Mouse (Mus musculus) lung, embryonic 14.5 days (tissue): ENCODE results near the gene Triap1. TPM values are rescaled to one million over a fixed set of nuclear protein-coding genes. Genes with fewer than 3 reads are reported as not detected.

Experiments used
- ATAC-seq: fragments of 200-750 bp; cut with Nextera tagmentation; 2 replicates; pipeline ENCODE4 v1.8.0; 2017; ENCODE audit warnings: mild to moderate bottlenecking, moderate TSS enrichment, moderate library complexity; ENCODE audit not compliant: insufficient read depth
- DNase-seq: peaks from one replicate; pipeline ENCODE4 v3.0.0-alpha.2; 2015
- H3K27ac ChIP-seq: fragments of 300-500 bp; sonication (generic); 2 replicates; pipeline ENCODE4 v1.5.1; 2014; ENCODE audit warnings: low read depth, mild to moderate bottlenecking, moderate library complexity
- H3K27me3 ChIP-seq: fragments of 300-500 bp; sonication (generic); 2 replicates; pipeline ENCODE4 v1.6.1; 2014; ENCODE audit warnings: low read length, control low read depth; ENCODE audit not compliant: insufficient read depth
- H3K36me3 ChIP-seq: fragments of 300-500 bp; sonication (generic); 2 replicates; pipeline ENCODE4 v1.6.1; 2014; ENCODE audit warnings: control low read depth; ENCODE audit not compliant: insufficient read depth
- H3K4me1 ChIP-seq: fragments of 300-500 bp; sonication (generic); 2 replicates; pipeline ENCODE4 v1.6.1; 2014; ENCODE audit warnings: antibody characterized with exemption, control low read depth; ENCODE audit not compliant: insufficient read depth
- H3K4me2 ChIP-seq: fragments of 300-500 bp; sonication (generic); 2 replicates; pipeline ENCODE4 v1.6.1; 2014; ENCODE audit warnings: mild to moderate bottlenecking
- H3K4me3 ChIP-seq: fragments of 300-500 bp; sonication (generic); 2 replicates; pipeline ENCODE4 v1.5.1; 2014; ENCODE audit warnings: low read depth, low read length
- H3K9ac ChIP-seq: fragments of 300-500 bp; sonication (generic); 2 replicates; pipeline ENCODE4 v1.6.1; 2014
- H3K9me3 ChIP-seq: fragments of 300-500 bp; sonication (generic); 2 replicates; pipeline ENCODE4 v1.6.1; 2016; ENCODE audit warnings: low read depth, low read length, control low read depth
- CTCF ChIP-seq: IDR thresholded peaks from 2 replicates; pipeline ENCODE4 v1.5.1; 2016; ENCODE audit warnings: antibody characterized with exemption, low read depth
- WGBS: fragments of 180-500 bp; shearing (Covaris S2); extraction: QIAGEN DNeasy Blood & Tissue Kit; methylation state at CpG from one replicate; pipeline ENCODE4 v1.1.7; 2014; 5-methylcytosine and 5-hydroxymethylcytosine counted together
- polyA plus RNA-seq: library from polyadenylated mRNA; unstranded; fragments of >200 nt; fragmentation: Nextera tagmentation; extraction: Ambion mirVana; gene quantifications from 2 replicates; pipeline ENCODE4 v1.2.1, GENCODE M21; 2014

Triap1 gene
- polyA plus RNA-seq, 1 experiment from 2014 or later = 61.9 TPM

DNA sequence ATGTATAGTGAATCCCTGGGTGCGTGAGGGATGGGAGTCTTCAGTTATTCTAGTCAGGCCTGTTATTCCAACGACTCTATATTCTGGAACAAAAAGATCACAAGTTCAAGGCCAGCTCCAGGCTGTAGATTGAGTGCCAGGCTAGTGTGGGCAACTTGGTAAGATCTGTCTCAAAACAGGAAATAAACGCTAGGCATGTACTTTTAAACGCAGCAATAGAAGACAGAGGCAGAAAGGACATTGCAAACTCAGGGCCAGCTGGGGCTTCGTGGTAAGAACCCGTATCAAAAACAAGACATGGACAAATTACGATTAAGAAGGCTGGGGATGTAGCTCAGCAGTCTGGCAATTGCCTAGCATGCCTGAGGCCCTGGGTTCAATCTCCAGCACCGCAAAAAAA, 18.4 kb downstream of the Triap1 start:
- H3K9ac ChIP-seq = no peak overlapping the region
- H3K27ac ChIP-seq = no peak overlapping the region
- no peak overlapping the region for H3K4me3 ChIP-seq
- 0 out of 2 replicates have a peak, but pooled peaks cover 4% of the 10 kb centered on the region for H3K27me3 ChIP-seq
- no peak for DNase-seq
- H3K9me3 ChIP-seq = no peaks in the 10 kb centered on the region
- no peaks in the 10 kb centered on the region for H3K36me3 ChIP-seq
- no peak for TF ChIP-seq CTCF
- H3K4me1 ChIP-seq = no peaks in the 10 kb centered on the region
- H3K4me2 ChIP-seq = no peak overlapping the region
- no peak for ATAC-seq
- WGBS = 82% methylated on average over 8 of the region's 8 CpGs

DNA sequence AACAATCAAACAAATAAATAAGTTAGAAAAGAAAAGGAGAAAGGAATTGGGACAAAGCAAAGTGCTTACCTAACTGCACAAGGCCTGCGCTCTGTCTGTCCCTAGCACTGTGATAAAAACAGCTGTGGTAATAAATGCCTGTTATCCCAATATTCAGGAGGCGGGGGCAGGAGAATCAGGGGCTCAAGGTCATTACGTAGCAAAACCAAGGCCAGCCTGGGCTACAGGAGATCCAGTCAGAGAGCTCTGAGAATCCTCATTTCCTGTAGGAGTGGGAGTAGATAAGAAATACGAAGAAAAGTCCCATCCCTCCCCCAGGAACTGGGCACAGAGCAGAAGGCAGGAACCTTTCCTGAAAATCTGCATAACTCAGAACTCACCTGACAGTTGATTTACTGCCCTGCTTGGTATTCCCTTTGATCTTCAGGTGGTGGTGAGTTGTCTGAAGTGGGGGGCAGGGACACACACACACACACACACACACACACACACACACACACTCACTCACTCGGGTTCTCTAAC, 18.9 kb downstream of the Triap1 start:
- 48% methylated on average over 5 of the region's 5 CpGs for WGBS
- Histone ChIP-seq H3K4me2 (no peak overlapping the region), H3K4me1 (no peaks in the 10 kb centered on the region), H3K36me3 (no peaks in the 10 kb centered on the region), H3K27ac (no peak overlapping the region), H3K9me3 (no peaks in the 10 kb centered on the region), H3K9ac (no peak overlapping the region), H3K4me3 (no peak overlapping the region), H3K27me3 (0 out of 2 replicates have a peak, but pooled peaks cover 4% of the 10 kb centered on the region)
- no peak for TF ChIP-seq CTCF
- no peak for DNase-seq
- no peak for ATAC-seq

DNA sequence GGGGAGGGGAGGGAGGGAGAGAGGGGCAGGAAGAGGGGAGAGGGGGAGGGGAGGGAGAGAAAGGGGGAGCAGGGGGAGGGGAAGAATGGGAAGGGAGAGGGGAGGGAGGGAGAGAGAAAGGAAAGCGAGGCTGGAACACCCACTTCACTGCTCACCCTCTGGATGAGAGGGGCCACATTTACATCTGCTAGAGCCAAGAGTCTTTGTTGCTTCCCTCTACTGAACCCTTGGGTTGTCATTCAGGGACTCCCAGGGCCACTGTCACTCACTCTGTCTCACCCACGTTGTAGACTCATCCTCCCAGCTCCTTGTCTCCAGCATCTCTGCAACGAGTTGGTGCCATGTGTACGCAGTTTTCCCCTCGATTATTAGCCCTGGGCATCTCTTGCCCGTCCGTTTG, 21.2 kb downstream of the Triap1 start:
- no peak for TF ChIP-seq CTCF
- Histone ChIP-seq H3K9me3 (no peaks in the 10 kb centered on the region), H3K4me2 (no peak overlapping the region), H3K27ac (no peak overlapping the region), H3K4me3 (no peak overlapping the region), H3K27me3 (0 out of 2 replicates have a peak, but pooled peaks cover 4% of the 10 kb centered on the region), H3K4me1 (no peaks in the 10 kb centered on the region), H3K9ac (no peak overlapping the region), H3K36me3 (no peaks in the 10 kb centered on the region)
- WGBS = 32% methylated on average over 7 of the region's 7 CpGs
- no peak for DNase-seq
- no peak for ATAC-seq

DNA sequence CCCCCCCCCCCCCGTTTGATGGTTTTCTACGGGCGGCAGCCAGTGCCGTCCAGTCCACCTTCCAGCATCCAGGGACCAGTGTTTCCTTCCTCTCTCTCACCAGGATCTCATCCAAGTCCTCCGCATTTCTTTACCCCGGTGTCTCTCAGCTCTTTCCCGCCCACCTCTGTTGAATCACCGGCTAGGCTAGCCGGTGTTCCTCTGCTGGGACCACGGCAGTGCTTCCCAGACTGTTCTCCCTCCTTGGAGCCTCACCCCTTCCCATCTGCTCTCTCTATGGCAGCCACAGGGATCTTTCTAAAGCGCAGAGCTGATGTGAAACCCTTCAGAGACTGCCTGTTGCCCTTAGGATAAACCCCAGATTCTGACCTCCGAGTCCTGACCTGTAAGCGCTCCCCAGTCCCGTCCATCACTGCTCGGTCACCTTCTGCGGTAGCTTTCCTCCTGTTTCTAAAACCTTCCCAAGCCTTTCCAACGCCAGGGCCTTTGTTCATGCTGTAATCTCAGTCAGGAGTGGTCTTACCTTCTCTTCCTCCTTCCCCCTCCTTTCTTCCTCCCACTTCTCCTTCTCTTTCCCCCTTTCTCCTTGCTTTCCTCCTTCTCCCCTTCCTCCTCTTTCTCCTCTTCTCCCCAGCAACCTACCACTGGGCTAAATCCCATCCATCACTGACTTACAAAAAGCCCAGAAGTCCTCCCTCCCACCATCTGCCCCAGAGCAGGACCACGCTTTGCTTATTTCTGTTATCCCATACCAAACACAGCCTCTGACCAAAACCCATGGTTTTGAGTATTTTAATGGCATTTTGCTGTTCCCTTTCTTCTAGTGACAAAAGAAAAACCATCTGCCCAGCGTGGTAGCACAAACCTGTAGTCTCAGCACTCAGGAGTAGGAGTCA, 22.0 kb downstream of the Triap1 start:
- no peak overlapping the region for H3K9ac ChIP-seq
- no peak for TF ChIP-seq CTCF
- DNase-seq = no peak
- H3K27me3 ChIP-seq = 0 out of 2 replicates have a peak, but pooled peaks cover 4% of the 10 kb centered on the region
- H3K4me1 ChIP-seq = no peaks in the 10 kb centered on the region
- WGBS = 13% methylated on average over 19 of the region's 19 CpGs
- H3K27ac ChIP-seq = no peak overlapping the region
- ATAC-seq = no peak
- H3K4me3 ChIP-seq = no peak overlapping the region
- H3K36me3 ChIP-seq = no peaks in the 10 kb centered on the region
- no peaks in the 10 kb centered on the region for H3K9me3 ChIP-seq
- H3K4me2 ChIP-seq = no peak overlapping the region

DNA sequence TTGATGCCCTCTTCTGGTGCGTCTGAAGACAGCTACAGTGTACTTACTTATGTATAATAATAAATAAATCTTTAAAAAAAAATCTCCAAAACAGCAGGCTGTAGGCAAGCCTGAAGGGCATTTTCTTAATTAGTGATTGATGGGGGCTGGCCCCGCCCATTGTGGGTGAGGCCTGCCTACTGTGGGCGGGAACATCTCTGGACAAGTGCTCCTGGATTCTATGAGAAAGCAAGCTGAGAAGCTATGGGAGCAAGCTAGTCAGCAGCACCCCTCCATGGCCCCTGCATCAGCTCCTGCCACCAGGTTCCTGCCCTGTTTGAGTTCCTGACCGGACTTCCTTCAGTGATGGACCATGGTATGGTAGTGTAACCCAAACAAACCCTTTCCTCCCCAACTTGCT, 23.8 kb downstream of the Triap1 start:
- no peak for TF ChIP-seq CTCF
- Histone ChIP-seq H3K4me1 (no peaks in the 10 kb centered on the region), H3K9me3 (no peaks in the 10 kb centered on the region), H3K36me3 (no peaks in the 10 kb centered on the region), H3K27ac (no peak overlapping the region), H3K9ac (no peak overlapping the region), H3K4me2 (no peak overlapping the region), H3K4me3 (no peak overlapping the region), H3K27me3 (0 out of 2 replicates have a peak, but pooled peaks cover 4% of the 10 kb centered on the region)
- no peak for ATAC-seq
- 72% methylated on average over 4 of the region's 4 CpGs for WGBS
- no peak for DNase-seq

DNA sequence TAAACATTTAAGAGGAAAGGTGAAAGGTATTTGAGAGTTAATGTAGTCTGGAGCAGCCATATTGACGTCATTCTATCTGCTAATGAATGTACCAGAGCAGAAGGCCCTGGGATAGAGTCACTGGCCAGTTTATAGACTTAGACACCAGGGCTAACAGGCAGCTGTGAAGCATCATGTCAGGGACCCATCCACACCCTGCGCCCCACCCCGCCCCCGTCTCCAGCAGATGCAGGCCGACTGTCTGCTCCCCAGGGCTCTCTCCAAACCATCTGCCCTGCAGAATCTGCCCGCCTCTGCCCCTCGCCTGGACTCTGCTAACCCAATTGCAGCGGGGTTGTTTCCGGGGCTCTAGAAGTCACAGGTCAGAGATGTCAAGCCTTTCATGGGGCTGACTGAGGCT, 30.7 kb downstream of the Triap1 start:
- Histone ChIP-seq H3K36me3 (no peaks in the 10 kb centered on the region), H3K27me3 (0 out of 2 replicates have a peak, but pooled peaks cover 4% of the 10 kb centered on the region), H3K4me3 (no peak overlapping the region), H3K4me1 (no peaks in the 10 kb centered on the region), H3K9me3 (no peaks in the 10 kb centered on the region), H3K9ac (no peak overlapping the region), H3K27ac (no peak overlapping the region), H3K4me2 (no peak overlapping the region)
- TF ChIP-seq CTCF = no peak
- no peak for ATAC-seq
- no peak for DNase-seq
- WGBS = 35% methylated on average over 9 of the region's 9 CpGs
